Mouse (Mus musculus) forebrain, embryonic 16.5 days (tissue): Measurements from ENCODE around the gene Mtcp1. TPM values are rescaled to one million over a fixed set of nuclear protein-coding genes. Genes with fewer than 3 reads are reported as not detected.

Experiments
- ATAC-seq: fragments of 200-750 bp; cut with Nextera tagmentation; 2 replicates; pipeline ENCODE4 v1.8.0; 2017; ENCODE audit warnings: mild to moderate bottlenecking, moderate library complexity
- H3K27ac ChIP-seq: fragments of 300-500 bp; sonication (generic); 2 replicates; pipeline ENCODE4 v1.5.1; 2014; ENCODE audit warnings: low read length, control low read depth
- H3K27me3 ChIP-seq: fragments of 300-500 bp; sonication (generic); replicated peaks from 2 replicates; pipeline ENCODE4 v1.6.1; 2014; ENCODE audit warnings: low read length; ENCODE audit not compliant: control insufficient read depth, insufficient read depth
- H3K36me3 ChIP-seq: fragments of 300-500 bp; sonication (generic); 2 replicates; pipeline ENCODE4 v1.6.1; 2014; ENCODE audit not compliant: control insufficient read depth, insufficient read depth
- H3K4me1 ChIP-seq: fragments of 300-500 bp; sonication (generic); replicated peaks from 2 replicates; pipeline ENCODE4 v1.6.1; 2014; ENCODE audit warnings: low read length; ENCODE audit not compliant: control insufficient read depth, insufficient read depth
- H3K4me2 ChIP-seq: fragments of 300-500 bp; sonication (generic); 2 replicates; pipeline ENCODE4 v1.6.1; 2014; ENCODE audit warnings: mild to moderate bottlenecking, low read length, control low read depth
- H3K4me3 ChIP-seq: fragments of 300-500 bp; sonication (generic); replicated peaks from 2 replicates; pipeline ENCODE4 v1.5.1; 2014; ENCODE audit warnings: mild to moderate bottlenecking, low read length, control low read depth
- H3K9ac ChIP-seq: fragments of 300-500 bp; sonication (generic); replicated peaks from 2 replicates; pipeline ENCODE4 v1.6.1; 2014; ENCODE audit warnings: low read depth, low read length, control low read depth
- H3K9me3 ChIP-seq: fragments of 300-500 bp; sonication (generic); 2 replicates; pipeline ENCODE4 v1.6.1; 2016; ENCODE audit warnings: low read length; ENCODE audit not compliant: control insufficient read depth
- WGBS: fragments of 180-500 bp; shearing (Covaris S2); extraction: QIAGEN DNeasy Blood & Tissue Kit; methylation state at CpG from one replicate; pipeline ENCODE4 v1.1.7; 2014; 5-methylcytosine and 5-hydroxymethylcytosine counted together
- polyA plus RNA-seq: library from polyadenylated mRNA; unstranded; fragments of >200 nt; fragmentation: Nextera tagmentation; extraction: Ambion mirVana; gene quantifications from 2 replicates; pipeline ENCODE4 v1.2.1, GENCODE M21; 2015

Gene Mtcp1
- polyA plus RNA-seq: 10.0 and 11.5 TPM in 2 replicates

GRCm38 (mm10) chrX:75415936-75416785 is at the start of gene Mtcp1, which contains the start of the genes Cmc4 and Brcc3:
Gene Mtcp1, minus strand, starts transcription at chrX:75416588.
Gene Cmc4, minus strand, starts transcription at chrX:75416584.
Gene Brcc3, plus strand, starts transcription at chrX:75416628.
- Histone ChIP-seq H3K4me2 (peak within 1 kb of the TSS; percentile 51), H3K36me3 (no peaks in the 10 kb centered on the region; the same call in 1 of the 2 replicates), H3K4me1 (no peaks in the 10 kb centered on the region), H3K9me3 (no peaks in the 10 kb centered on the region), H3K4me3 (peak within 1 kb of the TSS; percentile 61), H3K27me3 (no peaks in the 10 kb centered on the region), H3K9ac (peak within 1 kb of the TSS; percentile 67), H3K27ac (peak within 1 kb of the TSS; percentile 89)
- 12% methylated on average over 52 of the region's 52 CpGs for WGBS
- ATAC-seq: peak; percentile 100

DNA sequence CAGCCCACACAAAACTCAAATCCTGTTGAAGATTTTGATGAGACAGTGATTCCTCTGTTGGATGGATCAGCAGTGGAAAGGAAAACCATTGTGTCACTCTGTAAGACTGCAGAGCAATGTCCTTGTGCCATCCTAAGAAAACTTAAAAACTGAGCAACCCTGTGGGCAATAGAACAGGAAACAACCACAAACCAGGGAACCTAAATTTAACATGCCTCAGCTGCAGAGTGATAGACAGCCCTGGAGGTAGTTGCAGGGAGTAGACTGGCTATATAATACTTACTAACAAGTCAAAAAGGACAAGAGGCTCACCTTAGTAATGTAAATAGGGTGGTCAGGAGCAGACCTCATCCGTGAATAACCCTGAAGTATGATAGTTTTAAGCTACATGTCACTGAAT is 38.2 kb upstream of the Mtcp1 start:
- Histone ChIP-seq H3K4me1 (no peaks in the 10 kb centered on the region), H3K9me3 (no peaks in the 10 kb centered on the region; the same call in 1 of the 2 replicates), H3K9ac (no peak overlapping the region), H3K36me3 (peaks cover 14% of the 10 kb centered on the region), H3K27ac (no peak overlapping the region), H3K4me2 (no peak overlapping the region), H3K4me3 (no peak overlapping the region), H3K27me3 (no peaks in the 10 kb centered on the region)
- WGBS: 80% methylated on average over 1 of the region's 1 CpGs
- ATAC-seq: no peak

GRCm38 (mm10) chrX:75409711-75410110 is 6.7 kb downstream of the Mtcp1 start:
- Histone ChIP-seq H3K27me3 (no peaks in the 10 kb centered on the region), H3K4me2 (no peak overlapping the region), H3K27ac (no peak overlapping the region), H3K9ac (no peak overlapping the region), H3K9me3 (no peaks in the 10 kb centered on the region), H3K4me1 (no peaks in the 10 kb centered on the region), H3K4me3 (no peak overlapping the region), H3K36me3 (no peaks in the 10 kb centered on the region)
- 93% methylated on average over 1 of the region's 1 CpGs for WGBS
- ATAC-seq: no peak

- Histone ChIP-seq H3K9ac (no peak overlapping the region), H3K4me3 (no peak overlapping the region), H3K4me1 (no peaks in the 10 kb centered on the region), H3K27me3 (no peaks in the 10 kb centered on the region), H3K36me3 (no peaks in the 10 kb centered on the region), H3K27ac (no peak overlapping the region), H3K4me2 (no peak overlapping the region), H3K9me3 (no peaks in the 10 kb centered on the region; the same call in 1 of the 2 replicates)
- no peak for ATAC-seq
These were observed 13.0 kb downstream of the Mtcp1 start for GRCm38 (mm10) chrX:75403350-75403749.

- H3K27me3 ChIP-seq: no peaks in the 10 kb centered on the region
- no peaks in the 10 kb centered on the region for H3K4me1 ChIP-seq
- no peak overlapping the region for H3K27ac ChIP-seq
- H3K36me3 ChIP-seq: no peaks in the 10 kb centered on the region
- ATAC-seq: no peak
- no peak overlapping the region for H3K9ac ChIP-seq
- H3K4me2 ChIP-seq: no peak overlapping the region
- WGBS: 82% methylated on average over 2 of the region's 2 CpGs
- H3K9me3 ChIP-seq: no peaks in the 10 kb centered on the region; the same call in 1 of the 2 replicates
- H3K4me3 ChIP-seq: no peak overlapping the region
These were observed 13.7 kb downstream of the Mtcp1 start for GRCm38 (mm10) chrX:75402668-75403067.

DNA sequence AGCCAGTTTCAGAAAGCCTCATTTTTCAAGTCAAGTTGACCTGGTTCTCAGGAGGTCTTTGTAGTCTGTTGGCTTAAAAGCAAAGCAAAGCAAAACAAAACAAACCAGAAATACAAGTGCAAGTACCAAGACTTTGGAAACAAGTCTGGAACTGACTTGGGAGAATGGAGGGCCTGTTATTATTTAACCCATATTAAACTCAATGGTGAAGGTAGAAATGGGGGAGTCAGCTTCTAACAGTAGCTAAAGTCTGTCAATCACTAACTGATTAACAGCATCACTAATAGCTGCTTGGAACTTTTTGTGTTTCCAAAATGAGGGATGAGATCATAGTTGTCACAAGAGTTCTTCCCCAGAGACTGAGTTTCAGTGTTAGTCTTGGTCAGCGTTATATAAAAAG is 16.9 kb downstream of the Mtcp1 start:
- WGBS: 68% methylated on average over 1 of the region's 1 CpGs
- Histone ChIP-seq H3K4me1 (no peaks in the 10 kb centered on the region), H3K27ac (no peak overlapping the region), H3K27me3 (no peaks in the 10 kb centered on the region), H3K9me3 (no peaks in the 10 kb centered on the region; the same call in 1 of the 2 replicates), H3K4me3 (no peak overlapping the region), H3K4me2 (no peak overlapping the region), H3K36me3 (no peaks in the 10 kb centered on the region; the same call in 1 of the 2 replicates), H3K9ac (no peak overlapping the region)
- no peak for ATAC-seq

DNA sequence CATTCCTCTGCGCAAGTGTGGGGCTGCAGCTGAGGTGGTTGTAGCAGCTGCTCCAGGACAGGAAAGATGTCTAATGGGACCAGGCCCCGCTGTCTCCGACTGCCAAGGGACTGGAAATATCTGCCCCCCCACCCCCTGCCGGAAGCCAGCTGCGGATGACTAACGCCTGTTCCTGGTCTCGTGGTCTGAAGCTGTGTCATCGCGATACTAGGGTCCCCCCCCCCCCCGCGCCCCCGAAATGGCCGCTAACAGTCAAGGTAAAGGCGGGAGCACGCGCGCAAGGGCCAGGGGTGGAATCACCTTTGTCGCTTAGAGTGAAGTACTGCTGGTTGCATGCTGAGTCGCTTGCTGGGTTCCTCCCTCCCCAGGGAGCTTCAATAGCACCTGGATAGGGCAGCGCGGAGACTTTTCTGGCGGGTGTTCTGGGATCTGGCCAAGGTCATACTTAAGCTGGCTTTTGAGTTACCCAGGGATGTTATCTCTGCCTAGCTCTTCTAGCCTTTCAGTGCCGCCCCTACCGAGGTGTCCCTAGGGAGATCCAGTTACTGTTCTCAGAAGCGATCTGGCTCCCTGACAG is 34.1 kb downstream of the Mtcp1 start, which contains the start of the genes Fundc2 and F8:
Gene Fundc2 (plus strand): TSS at position 205 of the 577 bp plus-strand sequence.
Gene F8 (minus strand): TSS at position 421 of the 577 bp plus-strand sequence.
- Histone ChIP-seq H3K9ac (peak within 1 kb of the TSS; percentile 68), H3K9me3 (no peaks in the 10 kb centered on the region), H3K4me3 (peak within 1 kb of the TSS; percentile 61), H3K4me1 (no peaks in the 10 kb centered on the region), H3K36me3 (no peaks in the 10 kb centered on the region), H3K4me2 (peak within 1 kb of the TSS; percentile 54), H3K27ac (peak within 1 kb of the TSS; percentile 37; the same call in 1 of the 2 replicates), H3K27me3 (no peaks in the 10 kb centered on the region)
- 16% methylated on average over 23 of the region's 25 CpGs for WGBS
- peak; percentile 97 for ATAC-seq

- Histone ChIP-seq H3K27me3 (no peaks in the 10 kb centered on the region), H3K36me3 (no peaks in the 10 kb centered on the region), H3K9ac (peak overlapping the region; percentile 68; the same call in 1 of the 2 replicates), H3K4me2 (peak overlapping the region; percentile 54), H3K4me1 (no peaks in the 10 kb centered on the region), H3K4me3 (peak overlapping the region; percentile 61), H3K27ac (no peak overlapping the region), H3K9me3 (no peaks in the 10 kb centered on the region)
- 73% methylated on average over 5 of the region's 5 CpGs for WGBS
- peak; percentile 37 for ATAC-seq
These were observed 34.7 kb downstream of the Mtcp1 start for GRCm38 (mm10) chrX:75381699-75382098.

DNA sequence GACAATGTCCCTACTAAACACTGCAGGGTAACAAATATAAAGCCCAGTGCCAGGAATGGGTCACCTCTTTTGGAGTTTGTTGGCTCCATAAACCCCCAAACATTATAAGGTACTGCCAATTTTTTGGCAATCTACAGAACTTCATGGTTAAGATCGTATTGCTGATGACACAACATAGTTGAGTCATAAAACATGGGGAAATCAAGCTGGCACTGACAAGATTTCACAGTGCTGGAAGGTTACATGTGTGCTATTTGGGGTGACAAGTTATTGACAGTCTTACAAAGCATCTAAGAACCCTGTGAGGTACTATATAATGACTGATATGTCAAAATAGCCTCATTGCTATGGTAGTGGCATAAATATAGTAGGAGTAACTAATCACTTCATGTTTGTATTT is 35.2 kb downstream of the Mtcp1 start:
- no peak overlapping the region for H3K27ac ChIP-seq
- H3K4me1 ChIP-seq: no peaks in the 10 kb centered on the region
- H3K27me3 ChIP-seq: no peaks in the 10 kb centered on the region
- H3K4me2 ChIP-seq: no peak overlapping the region
- H3K9ac ChIP-seq: no peak overlapping the region
- no peaks in the 10 kb centered on the region for H3K36me3 ChIP-seq
- no peak for ATAC-seq
- no peaks in the 10 kb centered on the region for H3K9me3 ChIP-seq
- no peak overlapping the region for H3K4me3 ChIP-seq
- WGBS: 82% methylated on average over 1 of the region's 1 CpGs
